Mouse (Mus musculus) hindbrain, embryonic 10.5 days (tissue): ENCODE results near the gene Eef1e1. TPM values are rescaled to one million over a fixed set of nuclear protein-coding genes. Genes with fewer than 3 reads are reported as not detected.

ENCODE experiments used
- DNase-seq: peaks from one replicate; pipeline ENCODE4 v3.0.0-alpha.2; 2017; ENCODE audit warnings: low spot score
- H3K27ac ChIP-seq: fragments of 300-500 bp; sonication (generic); 2 replicates; pipeline ENCODE4 v1.5.1; 2016; ENCODE audit warnings: mild to moderate bottlenecking, moderate library complexity
- H3K27me3 ChIP-seq: fragments of 300-500 bp; sonication (generic); 2 replicates; pipeline ENCODE4 v1.6.1; 2016; ENCODE audit warnings: mild to moderate bottlenecking; ENCODE audit not compliant: poor library complexity, insufficient read depth, severe bottlenecking
- H3K36me3 ChIP-seq: fragments of 300-500 bp; sonication (generic); 2 replicates; pipeline ENCODE4 v1.6.1; 2016; ENCODE audit warnings: mild to moderate bottlenecking, moderate library complexity
- H3K4me1 ChIP-seq: fragments of 300-500 bp; sonication (generic); replicated peaks from 2 replicates; pipeline ENCODE4 v1.6.1; 2016; ENCODE audit warnings: mild to moderate bottlenecking
- H3K4me3 ChIP-seq: fragments of 300-500 bp; sonication (generic); 2 replicates; pipeline ENCODE4 v1.5.1; 2016; ENCODE audit warnings: mild to moderate bottlenecking, moderate library complexity
- H3K9me3 ChIP-seq: fragments of 300-500 bp; sonication (generic); 2 replicates; pipeline ENCODE4 v1.6.1; 2016; ENCODE audit warnings: mild to moderate bottlenecking, moderate library complexity
- WGBS: fragments of 180-500 bp; shearing (Covaris S2); methylation state at CpG from one replicate; pipeline ENCODE4 v1.1.7; 2016; 5-methylcytosine and 5-hydroxymethylcytosine counted together
- polyA plus RNA-seq: library from polyadenylated mRNA; unstranded; fragments of >200 nt; fragmentation: Nextera tagmentation; extraction: Ambion mirVana; gene quantifications from 2 replicates; pipeline ENCODE4 v1.2.1, GENCODE M21; 2016

Eef1e1 gene
- polyA plus RNA-seq, 1 experiment from 2014 or later = 71.5 TPM

DNA sequence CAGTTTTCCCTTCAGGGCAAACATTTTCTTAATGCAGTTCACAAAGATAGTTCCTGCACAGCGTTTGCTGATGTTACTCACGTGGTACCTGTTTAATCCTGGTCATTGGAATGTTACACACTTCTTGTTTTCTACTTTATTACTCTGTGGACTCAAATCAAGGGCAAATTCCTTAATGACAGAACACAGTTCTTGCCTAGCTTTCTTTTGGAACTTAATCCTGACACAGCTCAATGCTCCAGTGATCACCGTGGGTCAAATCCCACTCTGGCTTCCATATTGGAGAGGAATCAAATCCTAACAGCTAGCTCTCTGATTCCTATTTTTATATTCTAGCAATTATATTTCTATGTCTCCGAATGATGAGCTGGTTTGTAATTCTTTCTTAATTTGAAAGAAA is 62.4 kb downstream of the Eef1e1 start:
- DNase-seq = no peak
- Histone ChIP-seq H3K4me3 (no peak overlapping the region), H3K4me1 (peaks cover 11% of the 10 kb centered on the region; the same call in 1 of the 2 replicates), H3K27ac (no peak overlapping the region), H3K9me3 (no peaks in the 10 kb centered on the region), H3K27me3 (no peaks in the 10 kb centered on the region), H3K36me3 (0 out of 2 replicates have a peak, but pooled peaks cover 6% of the 10 kb centered on the region)
- WGBS = 85% methylated on average over 4 of the region's 4 CpGs

Other genes starting within 250 kb of the Eef1e1 start
- gene Txndc5, start 130.2 kb downstream of the Eef1e1 start, polyA plus RNA-seq = 141 and 159 TPM in 2 replicates
- gene Bloc1s5, start 23.9 kb downstream of the Eef1e1 start, polyA plus RNA-seq = 20.1 and 25.8 TPM in 2 replicates